8 mouse cellular contexts compared by ENCODE assay signal in genomic region chr8:121170626-121171552, GRCm38 (mm10). TPM values are rescaled to one million over a fixed set of nuclear protein-coding genes. Genes with fewer than 3 reads are reported as not detected.
A peak's percentile ranks its signal among the peaks of the same experiment; 100 is the strongest.
DNase-seq lines count a peak whose midpoint lies in the region; ATAC-seq and TF ChIP-seq lines count a peak whose summit lies in the region.

No protein-coding gene starts in this region.

- no peaks in the 10 kb centered on the region for H3K27me3 ChIP-seq in lung, embryonic 14.5 days (ENCODE audit: insufficient read depth, low read length)
- H3K27me3 ChIP-seq in kidney, embryonic 16.5 days (ENCODE audit: insufficient read depth, low read length): no peaks in the 10 kb centered on the region

- H3K9me3 ChIP-seq in lung, embryonic 14.5 days (ENCODE audit: low read depth, low read length): no peaks in the 10 kb centered on the region
- H3K9me3 ChIP-seq in kidney, embryonic 16.5 days (ENCODE audit: low read length): no peaks in the 10 kb centered on the region

- H3K27ac ChIP-seq in lung, embryonic 14.5 days (ENCODE audit: low read depth): peak overlapping the region; percentile 36; the same call in 1 of the 2 replicates
- H3K27ac ChIP-seq in kidney, embryonic 16.5 days (ENCODE audit: low read length): peak overlapping the region; percentile 30; the same call in 1 of the 2 replicates

- ATAC-seq in lung, embryonic 14.5 days (ENCODE audit: insufficient read depth): no peak; the same call in 1 of the 2 replicates
- ATAC-seq in frontal cortex, adult (ENCODE audit: low TSS enrichment): peak; percentile 41; the same call in 1 of the 2 replicates
- no peak for ATAC-seq in kidney, embryonic 16.5 days (ENCODE audit: low FRiP score, low TSS enrichment)

- H3K4me1 ChIP-seq in lung, embryonic 14.5 days (ENCODE audit: insufficient read depth): peaks cover 10% of the 10 kb centered on the region
- peaks cover 51% of the 10 kb centered on the region for H3K4me1 ChIP-seq in kidney, embryonic 16.5 days (ENCODE audit: insufficient read depth, low read length)

- 35% methylated on average over 27 of the region's 27 CpGs for WGBS in lung, embryonic 14.5 days
- WGBS in kidney, embryonic 16.5 days: 50% methylated on average over 27 of the region's 27 CpGs

- H3K36me3 ChIP-seq in lung, embryonic 14.5 days (ENCODE audit: insufficient read depth): no peaks in the 10 kb centered on the region
- H3K36me3 ChIP-seq in kidney, embryonic 16.5 days (ENCODE audit: insufficient read depth, low read length): no peaks in the 10 kb centered on the region

- H3K4me3 ChIP-seq in lung, embryonic 14.5 days (ENCODE audit: low read depth, low read length): no peak overlapping the region
- no peak overlapping the region for H3K4me3 ChIP-seq in kidney, embryonic 16.5 days (ENCODE audit: low read length)

- H3K4me2 ChIP-seq in lung, embryonic 14.5 days: peak overlapping the region; percentile 27; the same call in 1 of the 2 replicates
- no peak overlapping the region for H3K4me2 ChIP-seq in kidney, embryonic 16.5 days (replicated peaks; ENCODE audit: low read depth, low read length)

- no peak overlapping the region for H3K9ac ChIP-seq in lung, embryonic 14.5 days
- H3K9ac ChIP-seq in kidney, embryonic 16.5 days (replicated peaks; ENCODE audit: low read length): peak overlapping the region; percentile 44; the same call in 1 of the 2 replicates

- DNase-seq in lung, embryonic 14.5 days: peak; percentile 50
- DNase-seq in lung, postnatal 25 days (ENCODE audit: low spot score): no peak
- DNase-seq in liver: peak; percentile 37
- DNase-seq in c-Kit-positive CD71-positive TER-119-positive erythroid progenitor cells, embryonic 14.5 days (ENCODE audit: low spot score): no peak
- DNase-seq in spleen, adult 12 weeks (ENCODE audit: low spot score): no peak
- DNase-seq in ovary, adult 18-20 months (ENCODE audit: low spot score): no peak

- TF ChIP-seq CTCF in lung, embryonic 14.5 days (IDR thresholded peaks at IDR 0.05; ENCODE audit: low read depth): no peak

RNA-seq across cellular contexts. Expression of gene Foxl1, which starts 43.1 kb away (rescaled TPM):
- polyA plus RNA-seq in lung, embryonic 14.5 days (2014; fragmentation: Nextera tagmentation; extraction: Ambion mirVana): 6.8 and 7.9 TPM in 2 replicates
- 6.5 and 6.7 TPM in 2 replicates for polyA plus RNA-seq in kidney, embryonic 16.5 days (2015; fragmentation: Nextera tagmentation; extraction: Ambion mirVana)

RNA-seq across cellular contexts. Expression of gene Foxc2, which starts 54.9 kb away (rescaled TPM):
- 1.1 and 1.9 TPM in 2 replicates for polyA plus RNA-seq in lung, embryonic 14.5 days (2014; fragmentation: Nextera tagmentation; extraction: Ambion mirVana)
- 24.9 and 27.3 TPM in 2 replicates for polyA plus RNA-seq in kidney, embryonic 16.5 days (2015; fragmentation: Nextera tagmentation; extraction: Ambion mirVana)

Comparison
In these comparisons a context has a peak if more than half of its experiments do, and no peak if none do; other contexts are left out.
1. DNase-seq: peak in lung, embryonic 14.5 days (single experiment) and liver (single experiment); none in lung, postnatal 25 days (single experiment), c-Kit-positive CD71-positive TER-119-positive erythroid progenitor cells, embryonic 14.5 days (single experiment), spleen, adult 12 weeks (single experiment) and ovary, adult 18-20 months (single experiment).